Mouse (Mus musculus): ENCODE measurements around the gene Gm17662. TPM values are rescaled to one million over a fixed set of nuclear protein-coding genes. Genes with fewer than 3 reads are reported as not detected.

Gm17662 gene
- polyA plus RNA-seq, 1 experiment, result not detected

DNA sequence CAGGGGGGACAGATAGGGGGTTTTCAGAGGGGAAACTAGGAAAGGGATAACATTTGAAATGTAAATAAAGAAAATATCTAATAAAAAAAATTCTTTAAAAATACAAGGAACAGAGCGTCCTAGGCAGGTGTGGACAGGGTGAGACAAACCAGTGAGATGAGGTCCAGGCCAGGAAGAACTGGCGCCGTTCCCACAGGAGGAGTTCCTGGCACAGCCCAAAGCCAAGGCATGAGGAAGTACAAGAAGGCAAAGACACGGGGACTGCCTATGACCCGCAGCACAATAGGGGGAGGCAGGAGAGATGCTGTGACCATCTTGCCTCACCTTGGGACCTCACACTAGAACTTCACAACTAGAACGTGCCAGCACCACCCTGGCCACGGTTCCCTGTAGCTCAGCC lies 34.6 kb downstream of the Gm17662 start:
- no peak for TF ChIP-seq POLR2A (IDR thresholded peaks at IDR 0.05; ENCODE audit: borderline replicate concordance, insufficient read depth, low read length)
- no peak for TF ChIP-seq CTCF (IDR thresholded peaks at IDR 0.05; ENCODE audit: borderline replicate concordance, insufficient read depth, low read depth, low read length)
- H3K27ac ChIP-seq (ENCODE audit: insufficient read depth, low read length), result no peak overlapping the region
- H3K27me3 ChIP-seq (ENCODE audit: control insufficient read depth, insufficient read depth, low read length), result no peaks in the 10 kb centered on the region
- 33% methylated on average over 7 of the region's 7 CpGs for WGBS
- H3K4me1 ChIP-seq (ENCODE audit: control insufficient read depth, insufficient read depth, low read length), result peaks cover 9% of the 10 kb centered on the region
- peak; percentile 59 to 67 for DNase-seq
- H3K4me3 ChIP-seq (replicated peaks; ENCODE audit: insufficient read depth, low read depth, low read length), result no peak overlapping the region

DNA sequence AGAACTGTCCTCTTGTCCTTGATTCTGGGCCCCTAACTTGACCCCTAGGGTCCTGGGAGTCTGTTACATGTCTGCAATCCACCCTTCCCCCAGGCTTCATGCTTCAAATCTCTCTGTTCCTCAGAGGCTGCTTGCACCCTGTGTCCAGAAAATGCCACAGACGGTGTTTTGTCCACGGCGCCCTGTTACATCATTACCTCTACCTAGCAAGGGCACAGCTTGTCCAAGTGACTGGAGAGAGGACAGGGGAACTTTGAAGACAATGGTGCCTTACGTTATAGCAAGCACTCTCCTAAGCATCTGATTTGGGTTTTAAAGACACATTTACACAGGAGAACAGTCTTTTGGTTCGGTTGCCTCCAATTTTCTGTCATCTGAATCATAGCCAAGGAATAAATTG lies 36.5 kb downstream of the Gm17662 start:
- Histone ChIP-seq H3K27ac (ENCODE audit: insufficient read depth, low read length) (no peak overlapping the region), H3K27me3 (ENCODE audit: control insufficient read depth, insufficient read depth, low read length) (no peaks in the 10 kb centered on the region), H3K4me3 (replicated peaks; ENCODE audit: insufficient read depth, low read depth, low read length) (no peak overlapping the region), H3K4me1 (ENCODE audit: control insufficient read depth, insufficient read depth, low read length) (peaks cover 9% of the 10 kb centered on the region)
- TF ChIP-seq CTCF (IDR thresholded peaks at IDR 0.05; ENCODE audit: borderline replicate concordance, insufficient read depth, low read depth, low read length), result no peak
- 59% methylated on average over 5 of the region's 5 CpGs for WGBS
- no peak for DNase-seq

DNA sequence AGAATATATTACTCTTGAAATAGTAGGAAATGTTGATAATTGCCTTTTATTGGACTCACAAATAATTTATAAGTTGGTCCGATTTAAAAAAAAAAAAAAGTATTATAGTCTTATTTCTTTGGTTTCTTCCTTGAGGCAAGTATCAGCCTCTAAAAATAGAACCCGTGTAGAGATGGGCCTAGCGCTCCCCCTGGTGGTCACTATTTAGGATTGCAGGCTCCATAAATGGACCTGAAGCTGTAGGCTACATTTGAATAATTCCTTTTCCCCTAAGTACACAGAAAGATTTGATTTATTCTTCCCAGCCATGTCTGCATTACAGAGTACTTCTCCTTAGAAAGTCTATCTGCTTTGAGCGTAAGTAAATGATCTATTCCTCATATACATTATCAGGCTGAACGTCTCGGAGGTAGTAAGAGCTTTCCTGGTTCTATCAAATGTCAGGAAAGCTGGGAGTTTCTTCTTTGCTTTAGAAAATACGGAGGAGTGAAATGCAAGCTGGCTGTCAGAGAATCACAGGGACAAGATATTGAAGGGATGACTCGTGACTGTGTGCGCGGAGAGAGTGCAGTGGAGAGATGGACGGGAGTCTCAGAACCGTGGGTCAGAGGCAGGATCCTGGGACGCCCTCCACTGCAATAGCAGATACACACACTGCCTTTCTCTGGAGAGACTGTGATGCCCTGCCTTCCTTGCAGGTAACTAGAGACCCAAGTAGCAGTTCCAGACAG lies 37.0 kb downstream of the Gm17662 start:
- H3K27ac ChIP-seq (ENCODE audit: insufficient read depth, low read length), result no peak overlapping the region
- no peaks in the 10 kb centered on the region for H3K27me3 ChIP-seq (ENCODE audit: control insufficient read depth, insufficient read depth, low read length)
- no peak overlapping the region for H3K4me3 ChIP-seq (replicated peaks; ENCODE audit: insufficient read depth, low read depth, low read length)
- TF ChIP-seq POLR2A (IDR thresholded peaks at IDR 0.05; ENCODE audit: borderline replicate concordance, insufficient read depth, low read length) (no peak), CTCF (IDR thresholded peaks at IDR 0.05; ENCODE audit: borderline replicate concordance, insufficient read depth, low read depth, low read length) (peak; percentile 81; the same call in 1 of the 2 replicates)
- 62% methylated on average over 13 of the region's 13 CpGs for WGBS
- DNase-seq, result peak; percentile 57 to 58
- H3K4me1 ChIP-seq (ENCODE audit: control insufficient read depth, insufficient read depth, low read length), result peaks cover 9% of the 10 kb centered on the region

DNA sequence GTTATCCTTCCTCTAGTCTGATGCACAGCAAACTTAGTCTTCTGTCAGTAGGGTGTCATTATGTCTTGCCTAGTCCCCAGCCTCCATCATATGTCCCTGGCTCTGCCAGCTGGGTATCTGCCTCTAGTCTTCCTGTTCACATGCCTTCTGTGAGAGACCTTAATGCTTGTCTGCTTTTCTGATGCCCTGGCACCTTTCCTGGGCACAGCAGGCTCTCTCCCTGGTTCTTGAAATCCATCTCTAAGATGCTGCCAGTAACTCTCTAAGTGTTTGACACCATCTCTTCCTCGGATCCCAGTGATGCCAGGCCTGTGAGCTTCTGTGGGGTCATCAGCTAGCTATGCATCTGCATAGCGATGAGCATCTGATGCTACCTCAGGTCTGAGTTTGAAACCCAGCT lies 45.7 kb downstream of the Gm17662 start:
- no peak for TF ChIP-seq POLR2A (IDR thresholded peaks at IDR 0.05; ENCODE audit: borderline replicate concordance, insufficient read depth, low read length)
- no peak for TF ChIP-seq CTCF (IDR thresholded peaks at IDR 0.05; ENCODE audit: borderline replicate concordance, insufficient read depth, low read depth, low read length)
- WGBS, result 38% methylated on average over 2 of the region's 2 CpGs
- H3K27me3 ChIP-seq (ENCODE audit: control insufficient read depth, insufficient read depth, low read length), result no peaks in the 10 kb centered on the region
- H3K4me3 ChIP-seq (replicated peaks; ENCODE audit: insufficient read depth, low read depth, low read length), result no peak overlapping the region
- H3K4me1 ChIP-seq (ENCODE audit: control insufficient read depth, insufficient read depth, low read length), result peaks cover 4% of the 10 kb centered on the region; the same call in 1 of the 2 replicates
- DNase-seq, result peak in 1 of 2 experiments; percentile 20
- H3K27ac ChIP-seq (ENCODE audit: insufficient read depth, low read length), result no peak overlapping the region

DNA sequence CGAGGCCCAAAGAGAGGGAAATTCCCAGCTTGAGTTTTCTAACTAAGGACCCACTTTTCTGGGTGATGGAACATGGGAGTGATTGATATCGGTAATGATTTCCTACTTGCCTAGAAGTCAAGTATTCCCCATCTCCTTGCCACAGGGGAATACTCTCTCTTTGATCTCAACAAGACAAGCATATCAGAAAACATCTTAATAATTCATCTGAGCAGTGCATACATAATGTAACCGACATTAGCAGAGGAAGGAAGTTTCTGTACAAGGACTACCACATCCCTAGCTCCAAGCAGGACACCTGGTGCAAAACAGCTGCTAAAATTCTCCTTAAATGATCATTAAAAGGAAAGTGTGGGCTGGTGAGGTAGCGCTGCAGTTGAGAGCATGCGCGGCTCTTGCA lies 47.9 kb downstream of the Gm17662 start:
- H3K4me3 ChIP-seq (replicated peaks; ENCODE audit: insufficient read depth, low read depth, low read length), result no peak overlapping the region
- DNase-seq, result no peak
- WGBS, result 87% methylated on average over 6 of the region's 6 CpGs
- H3K27me3 ChIP-seq (ENCODE audit: control insufficient read depth, insufficient read depth, low read length), result no peaks in the 10 kb centered on the region
- H3K4me1 ChIP-seq (ENCODE audit: control insufficient read depth, insufficient read depth, low read length), result peaks cover 4% of the 10 kb centered on the region; the same call in 1 of the 2 replicates
- TF ChIP-seq POLR2A (IDR thresholded peaks at IDR 0.05; ENCODE audit: borderline replicate concordance, insufficient read depth, low read length) (no peak), CTCF (IDR thresholded peaks at IDR 0.05; ENCODE audit: borderline replicate concordance, insufficient read depth, low read depth, low read length) (no peak)
- H3K27ac ChIP-seq (ENCODE audit: insufficient read depth, low read length), result no peak overlapping the region

Other genes starting within 250 kb of the Gm17662 start
- gene C8b, start 91.0 kb upstream of the Gm17662 start, polyA plus RNA-seq (2012; rRNA removed), result 0.11 TPM in 1 of 2 replicates, not detected in the other
- gene C8a, start 19.1 kb downstream of the Gm17662 start, polyA plus RNA-seq (2012; rRNA removed), result 0.05 TPM in 1 of 2 replicates, not detected in the other
- gene Fyb2, start 56.1 kb downstream of the Gm17662 start, polyA plus RNA-seq (2012; rRNA removed), result 0.10 and 0.16 TPM in 2 replicates

All from cerebellum, adult 2 months (tissue).